Mouse (Mus musculus) frontal cortex, postnatal 14 days (tissue): ENCODE results near the gene Krt83.
A peak's percentile ranks its signal among the peaks of the same experiment; 100 is the strongest.

Source experiments
- DNase-seq, 2 experiments: peaks; one replicate each; pipeline ENCODE4 v3.0.0; 2022; ENCODE audit warnings: low spot score in 2 of 2

Krt83 gene

DNA sequence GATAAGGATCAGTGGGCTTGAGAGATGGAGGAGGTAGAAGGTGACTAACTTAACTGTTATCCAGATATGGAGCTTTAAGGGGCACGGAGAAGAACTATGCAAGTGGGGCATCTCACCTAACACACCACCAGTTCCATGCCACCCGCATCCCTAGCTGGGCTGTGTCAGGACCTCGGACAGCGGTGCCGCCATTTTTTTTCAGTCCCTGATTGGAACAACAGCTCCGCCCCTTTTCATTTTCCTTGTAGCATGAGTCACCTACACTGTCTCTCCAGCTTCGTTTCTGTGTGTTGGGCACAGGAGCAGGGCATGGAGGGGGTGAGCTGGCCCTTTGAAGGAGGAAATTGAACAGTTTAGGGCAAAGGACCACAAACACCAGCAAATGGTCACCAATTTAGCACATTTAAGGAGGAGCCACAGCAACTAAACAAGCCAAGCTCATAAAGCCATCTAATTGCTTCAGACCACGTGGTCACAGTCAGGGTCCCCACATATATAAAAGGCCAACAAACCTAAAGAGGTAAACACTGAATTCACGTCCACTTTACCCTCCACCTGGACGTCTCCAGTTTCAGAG, 18.3 kb downstream of the Krt83 start, which contains the start of gene Krt86:
Krt86 (plus strand) TSS at position 527 of the 577 bp plus-strand sequence.
- no peak for DNase-seq

DNA sequence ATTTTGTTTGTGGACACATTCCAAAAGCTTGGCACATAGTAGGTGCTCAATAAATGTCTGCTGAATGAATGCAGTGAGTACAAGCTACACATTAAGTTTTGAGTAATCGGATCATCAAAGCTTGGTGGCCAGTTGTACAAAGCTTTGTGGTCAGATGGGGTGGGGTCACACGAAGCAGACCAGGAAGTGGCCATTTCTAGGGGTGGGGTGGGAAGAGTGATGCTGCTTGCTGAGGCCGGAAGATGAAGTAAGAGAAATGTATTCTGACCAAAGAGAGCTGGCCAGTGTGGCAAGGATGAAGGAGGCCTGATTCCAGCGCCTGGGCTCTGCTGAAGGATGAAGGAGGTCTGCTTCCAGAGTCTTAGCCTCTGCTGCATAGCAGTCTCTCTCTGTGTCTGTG, 22.2 kb downstream of the Krt83 start:
- no peak for DNase-seq

DNA sequence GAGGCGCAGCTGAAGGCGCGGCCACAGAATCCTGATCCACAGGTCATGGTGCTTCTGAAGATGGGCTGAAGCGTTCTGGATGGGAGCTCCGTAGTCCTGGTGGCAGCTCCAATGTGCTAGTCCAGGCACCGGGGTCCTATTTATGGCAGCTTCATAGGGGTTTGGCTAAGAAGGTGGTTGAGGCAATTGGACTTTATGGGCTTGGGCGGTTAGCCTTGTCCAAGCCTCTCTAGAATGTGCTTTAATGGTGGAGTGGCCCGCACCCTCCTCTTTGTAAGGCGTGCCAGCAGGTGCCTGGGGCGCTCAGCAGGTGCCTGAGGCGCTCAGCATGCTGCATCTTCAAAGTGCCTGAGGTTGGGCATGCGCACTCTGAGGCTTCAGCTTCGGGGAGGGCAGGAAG, 27.7 kb downstream of the Krt83 start, which contains the start of gene Krt81:
Krt81 (minus strand) TSS at position 101 of the 400 bp plus-strand sequence.
- no peak for DNase-seq

DNA sequence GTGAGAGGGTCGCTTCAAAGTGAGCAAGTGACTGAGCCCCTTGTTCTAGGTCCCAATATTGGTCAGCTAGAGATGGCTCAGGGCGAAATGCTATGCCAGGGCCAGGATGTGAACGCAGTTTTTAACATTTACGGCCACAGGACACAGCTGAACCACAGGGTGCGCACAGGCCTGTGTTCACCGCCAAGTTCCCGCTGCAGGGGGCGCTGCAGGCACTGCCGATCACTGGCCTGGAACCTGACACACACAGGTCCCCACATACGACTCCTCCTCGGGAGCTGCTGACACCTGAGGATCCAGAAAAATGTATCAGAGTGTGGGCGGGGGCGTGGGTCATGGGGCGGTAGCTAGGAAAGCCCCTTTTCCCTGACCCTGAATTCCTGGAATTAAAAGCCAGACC, 32.0 kb downstream of the Krt83 start:
- DNase-seq: no peak

DNA sequence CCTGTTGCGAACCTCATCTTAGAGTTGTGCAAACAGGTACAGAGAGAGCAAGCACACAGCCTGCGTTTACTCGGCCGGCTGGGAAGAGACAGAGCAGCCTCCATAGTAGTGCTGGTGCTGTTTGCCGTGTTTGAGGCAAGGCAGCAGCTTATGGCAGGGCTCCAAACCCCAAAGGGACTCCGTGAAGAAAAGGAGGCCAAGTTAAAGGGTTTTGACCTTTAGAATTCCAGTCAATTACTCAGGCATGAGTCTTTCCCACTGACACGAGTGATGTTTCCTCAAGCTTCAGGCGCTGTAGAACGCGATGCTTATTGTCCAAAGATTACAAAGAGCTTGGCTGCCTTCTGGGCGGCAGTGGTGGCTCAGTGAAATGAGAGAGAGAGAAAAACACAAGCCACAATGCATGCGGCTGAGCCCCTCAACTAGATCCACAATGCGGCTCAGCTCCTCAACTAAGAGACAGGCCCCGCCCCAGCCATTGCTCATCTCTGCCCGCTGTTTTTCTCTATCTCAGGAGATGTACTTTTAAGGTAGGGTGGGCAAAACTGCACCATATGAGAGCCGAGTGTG, 32.9 kb downstream of the Krt83 start:
- no peak for DNase-seq

DNA sequence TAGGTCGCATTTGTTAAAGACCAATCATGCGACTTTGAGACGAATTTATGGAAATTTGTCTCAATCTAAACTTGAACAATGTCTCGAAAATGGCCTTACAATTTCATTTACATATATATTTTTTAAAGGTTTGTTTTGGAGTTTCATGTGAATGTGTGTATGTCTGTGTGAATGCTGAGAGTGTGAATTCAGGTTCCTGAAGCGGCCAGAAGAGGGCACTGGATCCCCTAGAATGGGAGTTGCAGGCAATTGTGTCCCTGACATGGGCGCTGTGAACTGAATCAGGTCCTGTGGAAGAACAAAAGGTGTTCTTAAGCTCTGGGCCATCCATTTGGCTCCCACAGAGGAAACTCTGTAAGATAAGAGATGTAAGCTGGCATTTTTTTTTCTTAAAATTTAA, 35.4 kb downstream of the Krt83 start:
- DNase-seq: no peak

DNA sequence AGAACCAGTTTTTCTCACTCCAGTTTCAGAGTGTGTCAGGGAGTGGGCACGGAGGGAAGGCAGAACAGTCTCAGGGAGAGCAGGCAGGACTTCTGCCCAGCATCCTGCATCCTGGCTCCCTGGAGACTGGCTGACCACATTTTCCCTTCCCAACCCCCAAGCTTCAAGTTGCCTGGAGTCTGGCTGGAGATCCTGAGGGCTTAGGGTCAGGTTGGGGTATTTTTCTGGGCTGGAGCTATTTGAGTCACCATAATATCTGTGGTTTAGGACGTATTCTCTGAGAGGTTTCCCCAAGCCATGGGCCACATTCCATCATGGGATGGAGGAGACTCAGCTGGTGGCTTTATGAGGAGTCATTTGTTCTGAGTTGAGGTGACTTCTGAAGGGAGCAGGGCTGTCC, 36.0 kb downstream of the Krt83 start:
- no peak for DNase-seq

DNA sequence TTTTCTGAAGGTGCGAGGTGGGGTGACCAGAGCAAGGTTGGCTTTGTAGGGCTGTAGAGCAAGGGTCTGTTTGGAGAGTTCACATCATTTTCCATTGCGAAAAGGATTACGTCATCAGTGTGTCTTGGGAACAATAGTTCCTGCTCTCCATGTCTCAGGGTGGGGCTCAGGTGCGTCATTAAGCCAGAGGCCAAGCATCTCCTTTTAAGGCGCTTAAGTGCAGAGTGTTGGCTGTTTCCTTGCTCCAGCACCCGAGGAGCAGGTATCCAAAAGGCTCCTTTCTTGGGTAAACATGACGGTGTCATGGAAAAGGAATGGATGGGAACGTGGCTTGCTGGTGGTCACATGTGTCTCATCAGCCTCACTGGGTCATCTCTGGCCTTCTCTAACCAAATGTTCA, 36.5 kb downstream of the Krt83 start:
- DNase-seq: no peak

DNA sequence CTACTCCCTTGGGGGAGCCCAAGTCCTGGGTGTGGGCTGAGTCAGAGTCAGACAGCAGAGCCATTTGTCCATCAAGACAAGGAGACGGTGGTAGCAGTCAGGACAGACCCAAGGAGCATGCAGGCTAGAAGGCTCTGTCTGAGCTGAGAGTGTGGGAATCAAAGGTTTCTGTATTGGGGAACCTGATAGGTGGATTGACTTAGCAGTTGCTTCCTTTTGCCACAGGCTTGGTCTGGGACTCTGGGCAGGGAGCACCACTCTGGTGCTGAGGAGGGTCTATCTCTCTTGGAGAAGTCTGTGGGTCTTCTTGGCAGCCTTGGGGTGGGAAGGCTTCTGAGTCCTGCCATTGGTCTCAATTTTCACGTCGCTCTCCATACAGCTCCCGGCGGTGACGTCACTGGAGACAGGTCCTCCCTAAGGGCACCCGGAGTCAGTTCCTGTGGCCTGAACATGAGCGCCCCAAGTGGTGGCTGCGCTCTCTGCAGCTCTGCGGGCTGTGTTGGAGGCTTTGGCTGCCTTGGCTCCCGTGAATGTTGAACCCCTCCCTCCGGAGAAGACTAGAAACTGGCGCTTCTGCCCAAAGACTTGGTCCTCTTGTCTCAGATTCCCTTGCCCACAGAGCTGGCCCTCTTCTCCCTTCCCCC, 38.1 kb downstream of the Krt83 start:
- peak; percentile 62 to 75 for DNase-seq

DNA sequence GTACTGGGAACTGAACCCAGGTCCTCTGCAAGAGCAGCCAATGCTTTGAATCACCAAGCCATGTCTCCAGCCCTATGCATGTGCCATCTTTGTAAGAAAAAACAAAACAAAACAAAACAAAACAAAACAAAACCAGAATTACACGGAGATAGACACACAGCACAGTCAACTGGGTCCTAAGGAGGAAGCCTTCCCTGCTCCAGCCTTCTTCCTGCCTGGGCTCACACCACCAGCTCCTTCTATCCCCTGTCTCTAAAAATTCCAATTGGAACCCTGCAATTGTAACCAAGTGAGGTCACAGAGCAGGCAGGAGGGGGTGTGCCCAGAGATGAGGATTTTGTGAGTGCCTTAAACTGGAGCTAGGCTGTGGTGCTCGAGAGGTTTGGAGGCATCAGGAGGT, 43.9 kb downstream of the Krt83 start, which contains the start of gene Krt88:
Krt88 (plus strand) TSS at position 301 of the 400 bp plus-strand sequence.
- no peak for DNase-seq

DNA sequence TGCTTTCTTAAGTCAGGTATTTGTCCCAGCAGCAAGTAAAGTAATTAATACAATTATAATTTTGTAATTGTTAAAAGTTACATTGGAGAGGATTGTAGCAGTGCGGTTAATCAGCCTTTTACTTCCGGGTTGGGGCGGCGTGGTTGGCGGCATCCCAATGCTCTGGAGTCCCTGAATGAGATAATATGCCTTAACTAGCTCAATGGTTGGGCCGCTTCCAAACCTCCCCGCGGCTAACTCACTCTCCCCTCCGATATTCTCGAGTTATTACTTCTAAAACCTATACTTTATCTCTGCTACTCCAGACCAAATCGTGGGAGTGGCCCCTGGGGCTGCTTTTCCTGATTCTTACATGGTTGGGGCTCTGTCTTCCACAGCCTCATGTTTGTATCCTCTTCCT, 44.7 kb downstream of the Krt83 start:
- no peak for DNase-seq

DNA sequence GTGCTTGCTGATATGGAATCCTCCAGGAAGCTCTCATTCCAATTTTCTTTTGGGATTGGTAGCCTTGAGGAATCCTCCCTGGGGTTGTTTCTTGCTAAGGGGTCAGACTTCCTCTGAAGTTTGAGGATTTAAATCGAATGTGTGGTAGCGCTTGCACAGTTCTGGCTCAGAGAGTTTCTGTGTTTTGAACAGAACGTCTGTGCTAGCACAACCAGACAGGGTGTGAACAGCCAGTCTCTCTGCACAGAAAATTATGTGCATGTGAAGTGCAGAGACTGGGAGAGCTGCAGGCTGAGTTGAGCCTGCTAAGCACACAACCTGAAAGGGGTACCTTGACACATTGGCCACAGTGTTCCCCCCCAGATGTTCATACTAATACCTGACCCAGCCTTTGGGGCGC, 50.5 kb downstream of the Krt83 start:
- DNase-seq: no peak

DNA sequence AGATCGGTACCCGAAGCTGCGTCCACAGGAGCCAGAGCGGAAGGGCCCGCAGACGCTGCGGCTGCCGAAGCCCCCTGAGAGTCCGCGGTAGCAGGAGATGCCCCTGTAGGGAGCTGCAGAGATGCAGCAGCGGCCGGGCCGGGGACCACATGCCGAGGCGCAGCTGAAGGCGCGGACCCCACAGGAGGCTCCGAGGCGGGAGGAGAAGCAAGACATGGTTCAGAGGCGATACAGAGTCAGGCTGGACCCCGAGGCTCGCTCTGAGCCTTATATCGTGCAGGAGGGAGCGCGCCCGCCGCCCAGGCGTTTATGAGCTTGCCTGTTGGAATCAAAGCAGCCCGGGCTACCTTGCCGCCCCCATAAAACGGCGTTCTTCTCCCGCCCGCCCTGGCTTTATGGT, 52.8 kb downstream of the Krt83 start, which contains the start of gene Krt87:
Krt87 (minus strand) TSS at position 250 of the 400 bp plus-strand sequence.
- no peak for DNase-seq

DNA sequence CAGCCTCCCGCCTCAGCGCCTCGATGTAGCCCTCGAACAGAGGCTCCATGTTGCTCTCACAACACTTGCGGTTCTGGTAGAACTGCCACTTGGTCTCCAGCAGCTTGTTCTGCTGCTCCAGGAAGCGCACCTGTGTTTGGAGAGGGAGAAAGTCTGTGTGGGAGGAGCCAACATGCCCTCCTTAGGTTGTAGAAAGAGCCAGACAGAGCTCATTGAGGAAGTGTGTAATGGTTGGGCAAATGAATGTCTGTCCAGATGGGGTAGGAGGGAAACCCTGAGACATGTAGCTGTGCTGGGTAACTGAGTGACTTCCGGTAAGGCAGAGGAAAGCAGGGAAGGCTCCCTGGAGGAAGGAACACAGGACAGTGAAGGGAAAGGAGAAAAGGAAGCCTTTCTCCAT, 54.7 kb downstream of the Krt83 start:
- DNase-seq: no peak
